Comparison of ENCODE assay signal across 23 mouse cellular contexts in genomic region chr7:92048876-92049275, GRCm38 (mm10).
A peak's percentile ranks its signal among the peaks of the same experiment; 100 is the strongest.
DNase-seq lines count a peak whose midpoint lies in the region; ATAC-seq lines count a peak whose summit lies in the region.
"Had no signal": no experiment of that assay in that cellular context is flagged by ENCODE, and none has a peak within 500 bp of the region (broad histone marks: within the 10 kb centered on the region; RNA-seq: fewer than 3 reads in every experiment).

No protein-coding gene starts in this region.

- no peak overlapping the region for H3K9ac ChIP-seq in kidney, embryonic 15.5 days
- H3K9ac ChIP-seq: embryonic facial prominence, embryonic 12.5 days; hindbrain, embryonic 12.5 days had no signal

- no peak overlapping the region for H3K27ac ChIP-seq in kidney, embryonic 15.5 days
- H3K27ac ChIP-seq: embryonic facial prominence, embryonic 12.5 days; gastrocnemius, adult 2 months; hindbrain, embryonic 12.5 days had no signal

- no peak overlapping the region for H3K4me3 ChIP-seq in kidney, embryonic 15.5 days (replicated peaks)
- H3K4me3 ChIP-seq: embryonic facial prominence, embryonic 12.5 days; gastrocnemius, adult 2 months; hindbrain, embryonic 12.5 days had no signal

- 87% methylated on average over 1 of the region's 1 CpGs for WGBS in kidney, embryonic 15.5 days

- H3K9me3 ChIP-seq in kidney, embryonic 15.5 days (replicated peaks) = no peaks in the 10 kb centered on the region
- H3K9me3 ChIP-seq: embryonic facial prominence, embryonic 12.5 days; hindbrain, embryonic 12.5 days had no signal

- ATAC-seq in frontal cortex, adult (ENCODE audit: low TSS enrichment) = peak; percentile 90
- no peak for ATAC-seq in kidney, embryonic 15.5 days (replicated peaks; ENCODE audit: low FRiP score)
- ATAC-seq: activated CD4-positive, CD25-positive, alpha-beta regulatory T cell, adult 4 months; forebrain, embryonic 16.5 days; hindbrain, embryonic 16.5 days; inflammation-experienced regulatory T-cells, adult 6 months; Patski had no signal

- no peaks in the 10 kb centered on the region for H3K36me3 ChIP-seq in kidney, embryonic 15.5 days
- H3K36me3 ChIP-seq: embryonic facial prominence, embryonic 12.5 days; hindbrain, embryonic 12.5 days had no signal

- no peaks in the 10 kb centered on the region for H3K27me3 ChIP-seq in kidney, embryonic 15.5 days
- H3K27me3 ChIP-seq: embryonic facial prominence, embryonic 12.5 days; hindbrain, embryonic 12.5 days had no signal

- DNase-seq in frontal cortex, postnatal 36 days (ENCODE audit: low spot score in 2 of 2) = no peak
- peak; percentile 42 for DNase-seq in layer of hippocampus, adult 9-10 months (ENCODE audit: low spot score)
- DNase-seq in layer of hippocampus, adult 11-12 months (ENCODE audit: low spot score) = no peak
- peak; percentile 84 for DNase-seq in brain, adult 2 months (ENCODE audit: low read depth, low spot score)
- DNase-seq in embryo, embryonic 10.5 days (ENCODE audit: low spot score) = no peak
- DNase-seq: adrenal gland, adult 2 months; adrenal gland, postnatal 25 days; cerebellum, adult 2 months; cerebellum, postnatal 10 days; embryo, embryonic 11 days; gastrocnemius, adult 2 months; gastrocnemius, postnatal 25 days; heart, postnatal 10 days; heart, postnatal 4 days had no signal

- no peak overlapping the region for H3K4me2 ChIP-seq in kidney, embryonic 15.5 days
- H3K4me2 ChIP-seq: embryonic facial prominence, embryonic 12.5 days; hindbrain, embryonic 12.5 days had no signal

- no peaks in the 10 kb centered on the region for H3K4me1 ChIP-seq in kidney, embryonic 15.5 days
- H3K4me1 ChIP-seq: embryonic facial prominence, embryonic 12.5 days; hindbrain, embryonic 12.5 days had no signal

Comparison
In these comparisons a context has a peak if more than half of its experiments do, and no peak if none do; other contexts are left out.
1. DNase-seq: peak in layer of hippocampus, adult 9-10 months (single experiment) and brain, adult 2 months (single experiment); none in frontal cortex, postnatal 36 days (0 of 2), layer of hippocampus, adult 11-12 months (single experiment) and embryo, embryonic 10.5 days (single experiment).